Mouse (Mus musculus) MEL (cell line): ENCODE data around the gene Sdccag8. TPM values are rescaled to one million over a fixed set of nuclear protein-coding genes. Genes with fewer than 3 reads are reported as not detected.

ENCODE experiments used
- DNase-seq: peaks from one replicate; pipeline ENCODE4 v3.0.0; 2011; ENCODE audit warnings: low read depth, low spot score
- H3K27ac ChIP-seq: 2 replicates; pipeline ENCODE4 v1.5.1; 2012; ENCODE audit warnings: low read depth, mild to moderate bottlenecking, control low read depth, low read length, moderate library complexity; ENCODE audit not compliant: control insufficient read depth
- H3K27me3 ChIP-seq, 2 experiments: fragments of 150-350 bp in 1 of 2; sonication (generic) in 1 of 2; 2 replicates each; pipeline ENCODE4 v1.6.1; 2012; ENCODE audit warnings: low read length in 2 of 2, mild to moderate bottlenecking in 2 of 2, improper control_type of control experiment in 1 of 2, moderate library complexity in 1 of 2; ENCODE audit not compliant: insufficient read depth in 2 of 2, control insufficient read depth in 1 of 2
- H3K36me3 ChIP-seq, 2 experiments: 2 replicates each; pipeline ENCODE4 v1.6.1; 2012 to 2014; ENCODE audit warnings: low read length in 2 of 2, improper control_type of control experiment in 1 of 2, inconsistent platforms in 1 of 2, mild to moderate bottlenecking in 1 of 2; ENCODE audit not compliant: insufficient read depth in 2 of 2, control insufficient read depth in 1 of 2
- H3K4me1 ChIP-seq, 2 experiments: fragments of 150-350 bp in 1 of 2; sonication (generic) in 1 of 2; 2 replicates each; pipeline ENCODE4 v1.6.1; 2012; ENCODE audit warnings: low read length in 2 of 2, improper control_type of control experiment in 1 of 2, mild to moderate bottlenecking in 1 of 2; ENCODE audit not compliant: insufficient read depth in 2 of 2, control insufficient read depth in 1 of 2
- H3K4me3 ChIP-seq, 2 experiments: fragments of 150-350 bp in 1 of 2; sonication (generic) in 1 of 2; 2 replicates each; pipeline ENCODE4 v1.5.1; 2012; ENCODE audit warnings: low read depth in 2 of 2, low read length in 2 of 2, mild to moderate bottlenecking in 2 of 2, moderate library complexity in 2 of 2, control low read depth in 1 of 2, improper control_type of control experiment in 1 of 2; ENCODE audit not compliant: control insufficient read depth in 1 of 2, insufficient read depth in 1 of 2
- H3K79me2 ChIP-seq: 2 replicates; pipeline ENCODE4 v1.6.1; 2012; ENCODE audit warnings: mild to moderate bottlenecking, low read length, moderate library complexity; ENCODE audit not compliant: control insufficient read depth, poor library complexity, insufficient read depth
- H3K9ac ChIP-seq: 2 replicates; pipeline ENCODE4 v1.6.1; 2012; ENCODE audit warnings: low read depth, mild to moderate bottlenecking, control low read depth, low read length, moderate library complexity; ENCODE audit not compliant: control insufficient read depth, poor library complexity, severe bottlenecking
- H3K9me3 ChIP-seq: fragments of 150-350 bp; sonication (generic); replicated peaks from 2 replicates; pipeline ENCODE4 v1.6.1; 2012; ENCODE audit warnings: mild to moderate bottlenecking, low read length, improper control_type of control experiment, moderate library complexity; ENCODE audit not compliant: insufficient read depth
- BHLHE40 ChIP-seq: IDR thresholded peaks from 2 replicates; pipeline ENCODE4 v1.6.1; 2012; ENCODE audit warnings: low read depth, mild to moderate bottlenecking, inconsistent platforms, low read length, improper control_type of control experiment, borderline replicate concordance
- CHD1 ChIP-seq: IDR thresholded peaks from 2 replicates; pipeline ENCODE4 v1.6.1; 2012; ENCODE audit warnings: low read depth, mild to moderate bottlenecking, inconsistent platforms, low read length, improper control_type of control experiment
- CHD2 ChIP-seq: IDR thresholded peaks from 2 replicates; pipeline ENCODE4 v1.6.1; 2011; ENCODE audit warnings: low read length, improper control_type of control experiment
- CTCF ChIP-seq, 3 experiments: IDR thresholded peaks in 2 of 3; conservative IDR thresholded peaks in 1 of 3; 2 replicates each; pipeline ENCODE4 v1.5.1; 2011 to 2012; ENCODE audit warnings: low read length in 3 of 3, low read depth in 2 of 3, mild to moderate bottlenecking in 2 of 3, improper control_type of control experiment in 1 of 3, inconsistent platforms in 1 of 3, mixed read lengths in 1 of 3, moderate library complexity in 1 of 3; ENCODE audit not compliant: control insufficient read depth in 1 of 3, insufficient read depth in 1 of 3, poor library complexity in 1 of 3, severe bottlenecking in 1 of 3
- E2F4 ChIP-seq: IDR thresholded peaks from 2 replicates; pipeline ENCODE4 v1.6.1; 2011; ENCODE audit warnings: low read depth, low read length, improper control_type of control experiment, borderline replicate concordance
- ELF1 ChIP-seq: IDR thresholded peaks from 2 replicates; pipeline ENCODE4 v1.6.1; 2014; ENCODE audit warnings: low read depth, mild to moderate bottlenecking, inconsistent platforms, low read length, improper control_type of control experiment, moderate library complexity
- EP300 ChIP-seq, 2 experiments: IDR thresholded peaks; 2 replicates each; pipeline ENCODE4 v1.6.1; 2011; ENCODE audit warnings: improper control_type of control experiment in 2 of 2, low read length in 2 of 2, low read depth in 1 of 2, mild to moderate bottlenecking in 1 of 2
- JUND ChIP-seq: IDR thresholded peaks from 2 replicates; pipeline ENCODE4 v1.6.1; 2011; ENCODE audit warnings: low read depth, mild to moderate bottlenecking, improper control_type of control experiment, low read length
- KAT2A ChIP-seq: conservative IDR thresholded peaks from 2 replicates; pipeline ENCODE4 v1.6.1; 2012; ENCODE audit warnings: low read depth, low read length, improper control_type of control experiment, inconsistent platforms
- MAX ChIP-seq: IDR thresholded peaks from 2 replicates; pipeline ENCODE4 v1.6.1; 2011; ENCODE audit warnings: low read length, improper control_type of control experiment
- MAZ ChIP-seq: IDR thresholded peaks from 2 replicates; pipeline ENCODE4 v1.6.1; 2012; ENCODE audit warnings: low read depth, mild to moderate bottlenecking, inconsistent platforms, low read length, improper control_type of control experiment
- MYB ChIP-seq: IDR thresholded peaks from 2 replicates; pipeline ENCODE4 v1.6.1; 2011; ENCODE audit warnings: mild to moderate bottlenecking, low read depth, low read length, improper control_type of control experiment
- POLR2A ChIP-seq, 2 experiments: IDR thresholded peaks; 2 replicates each; pipeline ENCODE4 v1.6.1; 2011 to 2012; ENCODE audit warnings: low read length in 2 of 2, mild to moderate bottlenecking in 2 of 2, control low read depth in 1 of 2, improper control_type of control experiment in 1 of 2, low read depth in 1 of 2, moderate library complexity in 1 of 2; ENCODE audit not compliant: control insufficient read depth in 1 of 2, insufficient read depth in 1 of 2, poor library complexity in 1 of 2
- POLR2AphosphoS2 ChIP-seq: IDR thresholded peaks from 2 replicates; pipeline ENCODE4 v1.6.1; 2011; ENCODE audit warnings: low read length, improper control_type of control experiment
- POLR2AphosphoS5 ChIP-seq: IDR thresholded peaks from 2 replicates; pipeline ENCODE4 v1.6.1; 2012; ENCODE audit warnings: low read depth, borderline replicate concordance, mild to moderate bottlenecking, inconsistent platforms, low read length, moderate library complexity, mixed read lengths
- RAD21 ChIP-seq: IDR thresholded peaks from 2 replicates; pipeline ENCODE4 v1.6.1; 2011; ENCODE audit warnings: mild to moderate bottlenecking, low read depth, low read length, improper control_type of control experiment
- RCOR1 ChIP-seq: IDR thresholded peaks from 2 replicates; pipeline ENCODE4 v1.6.1; 2012; ENCODE audit warnings: low read depth, mild to moderate bottlenecking, inconsistent platforms, low read length, improper control_type of control experiment
- SMC3 ChIP-seq: IDR thresholded peaks from 2 replicates; pipeline ENCODE4 v1.6.1; 2011; ENCODE audit warnings: low read depth, low read length, improper control_type of control experiment
- TAL1 ChIP-seq: IDR thresholded peaks from 2 replicates; pipeline ENCODE4 v1.6.1; 2012; ENCODE audit warnings: mild to moderate bottlenecking, inconsistent platforms, low read length, moderate library complexity, mixed read lengths
- TBP ChIP-seq: IDR thresholded peaks from 2 replicates; pipeline ENCODE4 v1.8.0; 2011; ENCODE audit warnings: low read depth, low read length, improper control_type of control experiment
- TCF12 ChIP-seq: IDR thresholded peaks from 2 replicates; pipeline ENCODE4 v1.6.1; 2014; ENCODE audit warnings: low read depth, mild to moderate bottlenecking, inconsistent platforms, low read length, improper control_type of control experiment, moderate library complexity
- USF1 ChIP-seq: IDR thresholded peaks from 2 replicates; pipeline ENCODE4 v1.6.1; 2014; ENCODE audit warnings: low read depth, mild to moderate bottlenecking, inconsistent platforms, low read length, improper control_type of control experiment, moderate library complexity
- USF2 ChIP-seq, 2 experiments: IDR thresholded peaks; 2 replicates each; pipeline ENCODE4 v1.6.1; 2011 to 2012; ENCODE audit warnings: improper control_type of control experiment in 2 of 2, low read length in 2 of 2, borderline replicate concordance in 1 of 2, inconsistent platforms in 1 of 2, low read depth in 1 of 2, mild to moderate bottlenecking in 1 of 2; ENCODE audit not compliant: insufficient read depth in 1 of 2
- ZC3H11A ChIP-seq: IDR thresholded peaks from 2 replicates; pipeline ENCODE4 v1.6.1; 2012; ENCODE audit warnings: low read depth, mild to moderate bottlenecking, inconsistent platforms, low read length, improper control_type of control experiment
- ZKSCAN1 ChIP-seq: IDR thresholded peaks from 2 replicates; pipeline ENCODE4 v1.6.1; 2012; ENCODE audit warnings: low read depth, mild to moderate bottlenecking, inconsistent platforms, low read length, improper control_type of control experiment, moderate library complexity
- ZMIZ1 ChIP-seq: IDR thresholded peaks from 2 replicates; pipeline ENCODE4 v1.6.1; 2012; ENCODE audit warnings: low read depth, mild to moderate bottlenecking, inconsistent platforms, low read length, improper control_type of control experiment, moderate library complexity
- polyA plus RNA-seq, 2 experiments: library from polyadenylated mRNA; stranded (reverse) in 1 of 2; unstranded in 1 of 2; fragments of >175 nt in 1 of 2; fragments of >200 nt in 1 of 2; gene quantifications; 2 replicates each; pipeline versions ENCODE4 v1.2.1 to v1.2.4; 2012; ENCODE audit warnings: low replicate concordance in 2 of 2, low read depth in 1 of 2; ENCODE audit not compliant: insufficient read length in 2 of 2, insufficient read depth in 1 of 2, missing spikeins in 1 of 2
- total RNA-seq: library from RNA; depleted of rRNA; stranded (reverse); fragments of 300-350 nt; gene quantifications from 2 replicates; pipeline ENCODE4 v1.2.3, GENCODE M21; 2012

Gene Sdccag8
- total and polyA plus RNA-seq, 3 experiments: 4.6 to 7.8 TPM; not detected in 1

DNA sequence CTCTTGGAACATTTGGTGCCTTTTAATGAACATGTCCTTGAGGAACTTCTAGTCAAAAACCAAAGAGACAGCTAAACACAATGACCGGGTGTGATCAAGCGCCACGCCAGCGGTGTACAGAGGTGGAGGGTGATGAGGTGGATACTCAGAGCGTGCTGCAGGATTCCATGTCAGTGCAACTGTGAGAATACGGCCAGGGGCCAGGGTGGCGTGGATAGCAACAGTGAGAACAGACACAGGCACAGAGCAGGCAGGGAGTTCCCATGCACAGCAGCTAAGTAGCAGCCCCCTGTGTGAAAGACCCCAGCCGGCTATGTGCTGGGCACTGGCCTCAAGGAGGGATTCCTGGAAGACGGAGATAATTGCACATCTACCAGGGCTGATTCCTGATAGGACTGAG is 59.0 kb downstream of the Sdccag8 start:
- no peaks in the 10 kb centered on the region for H3K79me2 ChIP-seq
- no peak overlapping the region for H3K9ac ChIP-seq
- no peaks in the 10 kb centered on the region for H3K4me1 ChIP-seq
- H3K27ac ChIP-seq: no peak overlapping the region
- DNase-seq: no peak
- TF ChIP-seq BHLHE40 (no peak), TAL1 (no peak), EP300 (IDR thresholded peaks at IDR 0.05; ENCODE audit: low read depth in 1 of 2, low read length in 2 of 2) (no peak), RAD21 (no peak), JUND (no peak), USF2 (IDR thresholded peaks at IDR 0.05; ENCODE audit: borderline replicate concordance in 1 of 2, insufficient read depth in 1 of 2, low read depth in 1 of 2, low read length in 2 of 2) (no peak), TBP (no peak), TCF12 (no peak), MAX (no peak), POLR2AphosphoS5 (no peak), CHD1 (no peak), CHD2 (no peak), ZKSCAN1 (no peak), MAZ (no peak)
- no peaks in the 10 kb centered on the region for H3K27me3 ChIP-seq
- no peak overlapping the region for H3K4me3 ChIP-seq
- H3K9me3 ChIP-seq: no peaks in the 10 kb centered on the region
- H3K36me3 ChIP-seq: peaks cover 0 to 2% of the 10 kb centered on the region in 2 experiments; a peak in 1 of 4 replicates

DNA sequence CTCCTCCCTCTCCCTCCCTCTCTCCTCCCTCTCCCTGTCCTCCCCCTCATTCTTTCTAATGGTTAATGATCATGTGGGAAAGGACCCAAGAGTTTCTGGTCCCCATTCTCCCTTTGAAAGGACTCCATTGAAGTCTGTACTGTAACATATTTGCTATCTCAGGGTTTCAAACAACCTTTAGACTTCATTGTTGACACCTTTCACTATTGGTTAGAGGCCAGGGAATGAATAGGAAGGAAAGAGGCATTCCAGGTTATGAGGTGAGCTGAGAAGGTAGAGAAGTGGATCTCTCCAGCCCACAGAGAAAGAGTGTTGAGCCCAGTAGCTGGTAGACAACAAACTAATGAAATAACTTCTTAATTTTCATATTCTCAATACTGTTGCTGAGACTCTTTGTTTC is 59.7 kb downstream of the Sdccag8 start:
- TF ChIP-seq SMC3 (no peak), TAL1 (no peak), CTCF (IDR thresholded peaks at IDR 0.05 in 2 of 3, conservative IDR thresholded peaks at IDR 0.05 in 1 of 3; ENCODE audit: control insufficient read depth in 1 of 3, insufficient read depth in 1 of 3, low read depth in 2 of 3, low read length in 3 of 3, poor library complexity in 1 of 3, severe bottlenecking in 1 of 3) (no peak), POLR2A (IDR thresholded peaks at IDR 0.05; ENCODE audit: control insufficient read depth in 1 of 2, insufficient read depth in 1 of 2, low read depth in 1 of 2, low read length in 2 of 2, poor library complexity in 1 of 2) (no peak), POLR2AphosphoS2 (no peak), USF1 (no peak), ZMIZ1 (no peak), RAD21 (no peak), ELF1 (no peak), KAT2A (no peak), ZC3H11A (no peak), POLR2AphosphoS5 (no peak), USF2 (IDR thresholded peaks at IDR 0.05; ENCODE audit: borderline replicate concordance in 1 of 2, insufficient read depth in 1 of 2, low read depth in 1 of 2, low read length in 2 of 2) (no peak), MYB (no peak), E2F4 (no peak), TBP (no peak), CHD2 (no peak), RCOR1 (no peak)
- Histone ChIP-seq H3K27ac (no peak overlapping the region), H3K4me3 (no peak overlapping the region), H3K9me3 (no peaks in the 10 kb centered on the region), H3K27me3 (no peaks in the 10 kb centered on the region), H3K36me3 (peaks cover 0 to 2% of the 10 kb centered on the region in 2 experiments; a peak in 1 of 4 replicates), H3K9ac (no peak overlapping the region), H3K79me2 (no peaks in the 10 kb centered on the region), H3K4me1 (no peaks in the 10 kb centered on the region)
- no peak for DNase-seq
